Mouse (Mus musculus) forebrain, embryonic 16.5 days (tissue): ENCODE results near the gene Pcsk2. TPM values are rescaled to one million over a fixed set of nuclear protein-coding genes. Genes with fewer than 3 reads are reported as not detected.

Experiments
- ATAC-seq: fragments of 200-750 bp; cut with Nextera tagmentation; 2 replicates; pipeline ENCODE4 v1.8.0; 2017; ENCODE audit warnings: mild to moderate bottlenecking, moderate library complexity
- H3K27ac ChIP-seq: fragments of 300-500 bp; sonication (generic); 2 replicates; pipeline ENCODE4 v1.5.1; 2014; ENCODE audit warnings: low read length, control low read depth
- H3K27me3 ChIP-seq: fragments of 300-500 bp; sonication (generic); replicated peaks from 2 replicates; pipeline ENCODE4 v1.6.1; 2014; ENCODE audit warnings: low read length; ENCODE audit not compliant: control insufficient read depth, insufficient read depth
- H3K36me3 ChIP-seq: fragments of 300-500 bp; sonication (generic); 2 replicates; pipeline ENCODE4 v1.6.1; 2014; ENCODE audit not compliant: control insufficient read depth, insufficient read depth
- H3K4me1 ChIP-seq: fragments of 300-500 bp; sonication (generic); replicated peaks from 2 replicates; pipeline ENCODE4 v1.6.1; 2014; ENCODE audit warnings: low read length; ENCODE audit not compliant: control insufficient read depth, insufficient read depth
- H3K4me2 ChIP-seq: fragments of 300-500 bp; sonication (generic); 2 replicates; pipeline ENCODE4 v1.6.1; 2014; ENCODE audit warnings: mild to moderate bottlenecking, low read length, control low read depth
- H3K4me3 ChIP-seq: fragments of 300-500 bp; sonication (generic); replicated peaks from 2 replicates; pipeline ENCODE4 v1.5.1; 2014; ENCODE audit warnings: mild to moderate bottlenecking, low read length, control low read depth
- H3K9ac ChIP-seq: fragments of 300-500 bp; sonication (generic); replicated peaks from 2 replicates; pipeline ENCODE4 v1.6.1; 2014; ENCODE audit warnings: low read depth, low read length, control low read depth
- H3K9me3 ChIP-seq: fragments of 300-500 bp; sonication (generic); 2 replicates; pipeline ENCODE4 v1.6.1; 2016; ENCODE audit warnings: low read length; ENCODE audit not compliant: control insufficient read depth
- WGBS: fragments of 180-500 bp; shearing (Covaris S2); extraction: QIAGEN DNeasy Blood & Tissue Kit; methylation state at CpG from one replicate; pipeline ENCODE4 v1.1.7; 2014; 5-methylcytosine and 5-hydroxymethylcytosine counted together
- polyA plus RNA-seq: library from polyadenylated mRNA; unstranded; fragments of >200 nt; fragmentation: Nextera tagmentation; extraction: Ambion mirVana; gene quantifications from 2 replicates; pipeline ENCODE4 v1.2.1, GENCODE M21; 2015

Gene Pcsk2
- polyA plus RNA-seq, 1 experiment from 2014 or later = 12.5 TPM

DNA sequence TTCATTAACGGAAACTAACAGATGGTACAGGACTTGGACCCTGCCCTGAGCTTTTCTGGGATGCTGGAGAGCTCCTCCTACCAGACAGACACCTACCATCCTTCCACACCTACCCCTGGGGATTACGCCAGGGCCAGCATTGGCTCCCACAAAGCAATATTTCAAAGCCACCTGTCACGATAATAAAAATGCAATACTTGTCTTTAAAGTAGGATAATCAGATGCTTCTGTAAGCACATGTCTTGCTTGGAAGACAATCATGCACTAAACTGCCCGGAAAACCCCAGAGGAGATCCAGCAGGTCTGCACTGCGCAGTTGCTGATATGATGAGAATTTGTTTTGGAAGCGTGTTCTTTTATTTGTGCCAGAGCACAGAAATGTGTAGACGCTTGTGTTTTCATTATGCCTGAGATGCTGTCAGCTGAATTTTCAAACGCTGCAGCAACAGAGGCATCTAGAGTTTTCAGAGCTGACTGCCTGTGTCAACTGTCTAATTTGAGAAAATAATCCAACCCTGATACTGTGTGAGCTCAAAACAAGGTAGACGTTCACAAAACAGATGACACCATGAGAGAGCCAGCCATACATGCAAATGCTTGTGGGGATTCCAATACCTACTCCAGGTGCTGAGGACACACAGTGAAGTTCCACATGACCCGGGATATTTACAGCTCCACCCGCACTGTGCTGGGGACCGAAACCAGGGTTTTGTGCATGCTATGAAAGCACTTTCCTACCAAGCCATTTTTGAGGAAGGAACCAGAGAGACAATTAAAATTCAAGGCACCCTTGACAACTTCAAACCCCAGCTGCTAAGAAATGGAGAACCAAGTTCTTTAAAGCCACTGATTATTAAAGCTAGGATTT lies 305.6 kb downstream of the Pcsk2 start:
- no peaks in the 10 kb centered on the region for H3K9me3 ChIP-seq
- H3K4me2 ChIP-seq = no peak overlapping the region; the same call in 1 of the 2 replicates
- H3K4me3 ChIP-seq = no peak overlapping the region
- H3K4me1 ChIP-seq = peaks cover 10% of the 10 kb centered on the region; the same call in 1 of the 2 replicates
- no peak overlapping the region for H3K9ac ChIP-seq
- H3K27ac ChIP-seq = 0 out of 2 replicates have a peak overlapping the region, but pooled peaks have one; percentile 15
- WGBS = 55% methylated on average over 12 of the region's 12 CpGs
- no peaks in the 10 kb centered on the region for H3K27me3 ChIP-seq
- no peaks in the 10 kb centered on the region for H3K36me3 ChIP-seq
- ATAC-seq = peak; percentile 85

DNA sequence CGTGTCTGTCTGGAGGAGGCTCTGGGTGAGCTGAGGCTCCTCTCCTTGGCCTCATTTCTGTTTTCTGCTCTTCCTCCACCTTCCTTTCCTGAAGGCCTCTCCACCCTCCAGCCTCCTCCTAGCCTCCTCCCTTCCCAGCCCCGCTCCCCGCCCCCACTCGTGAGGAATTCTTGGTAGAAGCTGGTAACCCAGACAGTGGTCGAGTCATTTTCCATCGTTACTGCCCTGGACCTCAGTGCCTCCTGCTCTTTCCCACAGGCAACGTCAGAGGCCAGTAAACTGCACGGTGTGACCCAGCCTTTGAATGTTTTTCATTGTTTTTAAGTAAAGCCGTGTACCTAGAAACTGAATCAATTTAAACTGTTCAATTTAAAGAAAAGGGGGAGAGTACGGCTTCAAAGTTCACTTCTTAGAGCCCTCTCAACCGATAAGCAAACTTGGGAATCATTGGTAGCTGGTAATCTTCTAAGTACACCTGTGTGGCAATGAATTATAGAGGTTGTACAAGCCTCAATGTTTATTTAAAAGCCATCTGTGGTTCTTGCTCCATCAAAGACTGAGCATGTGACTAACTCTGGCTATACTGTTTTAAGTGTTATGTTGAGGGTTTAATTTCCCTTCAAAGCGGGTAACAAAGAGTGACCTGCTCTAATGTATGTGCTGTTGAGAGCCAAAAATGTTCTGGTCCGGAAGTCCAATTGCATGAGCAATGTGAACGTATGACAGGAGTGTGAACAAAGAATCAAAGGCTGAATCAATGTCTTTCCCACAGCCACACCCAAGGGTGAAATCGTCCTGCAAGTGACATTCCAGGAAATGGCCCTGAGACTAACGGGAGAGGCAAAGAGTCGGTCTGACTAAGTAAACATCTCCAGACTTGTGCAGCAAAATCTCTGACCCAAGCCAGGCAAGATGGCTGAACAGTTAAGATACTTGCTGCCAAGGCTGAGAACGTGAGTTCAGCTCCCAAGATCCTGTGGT lies 306.6 kb downstream of the Pcsk2 start:
- Histone ChIP-seq H3K9me3 (no peaks in the 10 kb centered on the region), H3K36me3 (no peaks in the 10 kb centered on the region), H3K9ac (no peak overlapping the region), H3K4me2 (no peak overlapping the region), H3K27me3 (no peaks in the 10 kb centered on the region), H3K27ac (no peak overlapping the region), H3K4me3 (no peak overlapping the region), H3K4me1 (peaks cover 10% of the 10 kb centered on the region; the same call in 1 of the 2 replicates)
- no peak for ATAC-seq
- WGBS = 63% methylated on average over 18 of the region's 18 CpGs

DNA sequence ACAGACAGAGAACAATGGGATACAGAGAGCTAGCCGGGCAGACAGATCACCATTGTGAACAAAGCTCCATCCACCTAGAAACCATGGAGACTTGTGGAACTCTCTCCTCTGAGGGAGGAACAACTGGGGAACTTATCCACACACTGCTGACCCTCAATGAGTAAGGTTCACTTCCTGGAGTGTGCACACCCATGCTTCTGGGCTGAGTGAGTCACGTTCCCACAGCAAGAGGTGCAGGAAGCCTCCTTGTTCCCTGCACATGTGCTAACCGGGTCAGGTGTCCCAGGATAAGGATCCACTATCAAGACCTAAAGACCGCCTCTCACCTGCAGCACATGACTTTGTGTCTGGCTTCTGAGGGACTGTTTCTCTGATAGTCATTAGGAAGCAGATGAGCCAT lies 307.5 kb downstream of the Pcsk2 start:
- Histone ChIP-seq H3K27me3 (no peaks in the 10 kb centered on the region), H3K4me2 (no peak overlapping the region), H3K36me3 (no peaks in the 10 kb centered on the region), H3K9me3 (no peaks in the 10 kb centered on the region), H3K4me1 (peaks cover 10% of the 10 kb centered on the region; the same call in 1 of the 2 replicates), H3K9ac (no peak overlapping the region), H3K4me3 (no peak overlapping the region), H3K27ac (no peak overlapping the region)
- ATAC-seq = no peak
- WGBS = 87% methylated on average over 4 of the region's 4 CpGs

DNA sequence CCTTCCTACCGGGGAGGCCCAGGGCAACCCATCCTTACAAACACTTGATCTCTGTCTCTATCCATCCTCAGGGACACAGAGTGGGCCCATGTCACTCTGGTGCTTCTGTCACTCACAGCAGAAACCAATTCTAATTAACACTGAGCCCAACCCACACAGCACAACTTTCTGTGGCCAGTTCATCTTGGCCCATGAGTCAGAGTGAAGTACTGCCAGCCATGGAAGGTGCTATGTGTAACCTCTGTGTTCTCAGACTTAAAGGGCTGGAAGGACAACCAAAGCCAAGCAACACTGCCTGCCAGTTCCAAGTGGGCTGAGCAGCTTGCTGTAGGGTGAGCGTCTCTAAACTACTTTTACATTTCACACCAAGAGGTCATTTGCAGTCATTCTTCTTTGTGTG lies 313.2 kb downstream of the Pcsk2 start:
- WGBS = 66% methylated on average over 2 of the region's 2 CpGs
- ATAC-seq = no peak
- no peaks in the 10 kb centered on the region for H3K36me3 ChIP-seq
- H3K4me3 ChIP-seq = no peak overlapping the region
- H3K9ac ChIP-seq = no peak overlapping the region
- H3K4me1 ChIP-seq = peaks cover 5% of the 10 kb centered on the region; the same call in 1 of the 2 replicates
- H3K4me2 ChIP-seq = no peak overlapping the region
- H3K27ac ChIP-seq = no peak overlapping the region
- peaks cover 8% of the 10 kb centered on the region for H3K27me3 ChIP-seq
- H3K9me3 ChIP-seq = no peaks in the 10 kb centered on the region

DNA sequence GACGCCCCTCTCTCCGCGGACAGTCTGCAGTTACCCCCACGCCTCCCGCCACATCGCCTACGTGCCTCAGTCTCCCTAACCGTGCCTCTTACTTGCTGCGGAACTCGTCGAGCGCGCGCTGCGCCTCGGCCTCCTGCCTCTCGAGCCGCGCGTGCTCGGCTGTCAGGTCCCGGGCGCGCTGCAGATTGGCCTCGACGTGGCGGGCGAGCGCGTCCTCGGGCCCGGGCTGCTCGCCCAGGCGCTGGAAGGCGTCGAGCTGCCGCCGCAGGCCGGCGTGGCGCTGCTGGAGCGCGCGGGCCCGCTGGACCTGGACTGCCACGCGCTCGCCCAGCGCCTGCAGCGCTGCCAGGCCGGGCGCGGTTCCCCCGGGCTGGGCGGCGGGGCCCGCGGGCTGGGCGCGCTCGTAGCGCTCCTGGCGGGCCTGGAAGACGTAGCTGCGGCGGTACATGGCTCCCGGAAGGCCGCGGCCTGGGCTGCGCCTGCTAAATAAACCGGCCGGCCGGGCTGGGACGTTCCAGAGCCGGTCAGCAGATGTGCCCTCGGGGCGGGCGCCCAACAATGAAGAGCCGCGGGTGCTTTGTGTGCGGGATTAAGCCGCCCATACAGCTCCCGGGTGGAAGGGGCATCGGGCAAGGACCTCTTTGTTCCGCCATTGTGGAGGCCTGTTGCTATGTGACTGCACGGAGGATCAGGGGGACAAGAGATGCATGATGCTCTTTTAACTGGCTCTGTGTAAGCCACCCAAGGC lies 316.7 kb downstream of the Pcsk2 start, which contains the start of gene Bfsp1:
Bfsp1 (minus strand) TSS at position 690 of the 748 bp plus-strand sequence.
- peaks cover 5% of the 10 kb centered on the region; the same call in 1 of the 2 replicates for H3K4me1 ChIP-seq
- 1% methylated on average over 86 of the region's 86 CpGs for WGBS
- H3K4me3 ChIP-seq = peak within 1 kb of the TSS; percentile 49
- H3K4me2 ChIP-seq = peak within 1 kb of the TSS; percentile 71
- no peak within 1 kb of the TSS for H3K27ac ChIP-seq
- peak; percentile 90 for ATAC-seq
- H3K36me3 ChIP-seq = no peaks in the 10 kb centered on the region
- no peaks in the 10 kb centered on the region for H3K9me3 ChIP-seq
- H3K27me3 ChIP-seq = peaks cover 8% of the 10 kb centered on the region
- peak within 1 kb of the TSS; percentile 70 for H3K9ac ChIP-seq

DNA sequence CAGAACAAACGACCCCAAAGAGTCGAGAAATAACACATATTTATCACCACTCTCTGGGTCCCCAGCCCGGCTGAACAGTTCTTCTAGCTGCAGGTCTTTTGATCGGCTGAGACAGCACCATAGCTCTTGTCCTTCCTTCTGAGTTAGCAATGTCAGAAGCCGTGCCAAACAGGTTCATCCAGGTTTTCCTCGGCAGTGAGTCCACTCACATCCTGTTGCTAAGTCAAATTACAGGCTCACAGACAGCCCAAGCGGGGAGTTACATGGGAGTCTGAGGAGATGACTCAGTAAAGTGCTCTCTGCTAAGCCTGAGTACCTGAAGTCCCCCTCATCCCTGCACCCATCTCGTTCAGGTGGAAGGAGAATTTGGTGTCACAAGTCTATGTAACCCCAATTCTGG lies 318.6 kb downstream of the Pcsk2 start:
- Histone ChIP-seq H3K27me3 (peaks cover 8% of the 10 kb centered on the region), H3K36me3 (no peaks in the 10 kb centered on the region), H3K27ac (no peak overlapping the region), H3K9me3 (no peaks in the 10 kb centered on the region), H3K4me1 (peaks cover 5% of the 10 kb centered on the region; the same call in 1 of the 2 replicates), H3K9ac (no peak overlapping the region), H3K4me3 (no peak overlapping the region), H3K4me2 (no peak overlapping the region)
- 74% methylated on average over 8 of the region's 8 CpGs for WGBS
- no peak for ATAC-seq
